Mouse (Mus musculus): ENCODE data around the gene Ltbp1. TPM values are rescaled to one million over a fixed set of nuclear protein-coding genes. Genes with fewer than 3 reads are reported as not detected.
A peak's percentile ranks its signal among the peaks of the same experiment; 100 is the strongest.

The Ltbp1 gene
- total and polyA plus RNA-seq, 3 experiments: 0.01 to 0.04 TPM; not detected in 1

GRCm38 (mm10) chr17:75000066-75000465 is 5.3 kb upstream of the Ltbp1 start:
- H3K4me1 ChIP-seq (ENCODE audit: control insufficient read depth in 1 of 2, insufficient read depth in 2 of 2, low read length in 2 of 2): peaks cover 4 to 6% of the 10 kb centered on the region in 2 experiments; a peak in 3 of 4 replicates
- no peaks in the 10 kb centered on the region for H3K9me3 ChIP-seq (replicated peaks; ENCODE audit: insufficient read depth, low read length)
- TF ChIP-seq NRF1 (IDR thresholded peaks at IDR 0.05; ENCODE audit: insufficient read depth, low read depth, low read length, poor library complexity, severe bottlenecking): no peak
- peak; percentile 19; the same call in 1 of the 2 replicates for TF ChIP-seq RCOR1 (IDR thresholded peaks at IDR 0.05; ENCODE audit: low read depth, low read length)
- TF ChIP-seq GATA1 (IDR thresholded peaks at IDR 0.05; ENCODE audit: low read depth, low read length): peak; percentile 64
- TF ChIP-seq EP300 (IDR thresholded peaks at IDR 0.05; ENCODE audit: low read depth in 1 of 2, low read length in 2 of 2): peak; percentile 33 to 50; a peak in 2 of 4 replicates
- TF ChIP-seq TCF12 (IDR thresholded peaks at IDR 0.05; ENCODE audit: low read depth, low read length): peak; percentile 45; the same call in 1 of the 2 replicates
- no peaks in the 10 kb centered on the region for H3K27me3 ChIP-seq (ENCODE audit: control insufficient read depth in 1 of 2, insufficient read depth in 2 of 2, low read length in 2 of 2)
- no peak overlapping the region for H3K4me3 ChIP-seq (ENCODE audit: control insufficient read depth in 1 of 2, insufficient read depth in 1 of 2, low read depth in 2 of 2, low read length in 2 of 2)
- H3K27ac ChIP-seq (ENCODE audit: control insufficient read depth, low read depth, low read length): peak overlapping the region; percentile 5; the same call in 1 of the 2 replicates
- no peak overlapping the region for H3K9ac ChIP-seq (ENCODE audit: control insufficient read depth, low read depth, low read length, poor library complexity, severe bottlenecking)
- DNase-seq (ENCODE audit: low read depth, low spot score): peak; percentile 55
- peaks cover 0 to 8% of the 10 kb centered on the region in 2 experiments; a peak in 2 of 4 replicates for H3K36me3 ChIP-seq (ENCODE audit: control insufficient read depth in 1 of 2, insufficient read depth in 2 of 2, low read length in 2 of 2)
- H3K79me2 ChIP-seq (ENCODE audit: control insufficient read depth, insufficient read depth, low read length, poor library complexity): no peaks in the 10 kb centered on the region

DNA sequence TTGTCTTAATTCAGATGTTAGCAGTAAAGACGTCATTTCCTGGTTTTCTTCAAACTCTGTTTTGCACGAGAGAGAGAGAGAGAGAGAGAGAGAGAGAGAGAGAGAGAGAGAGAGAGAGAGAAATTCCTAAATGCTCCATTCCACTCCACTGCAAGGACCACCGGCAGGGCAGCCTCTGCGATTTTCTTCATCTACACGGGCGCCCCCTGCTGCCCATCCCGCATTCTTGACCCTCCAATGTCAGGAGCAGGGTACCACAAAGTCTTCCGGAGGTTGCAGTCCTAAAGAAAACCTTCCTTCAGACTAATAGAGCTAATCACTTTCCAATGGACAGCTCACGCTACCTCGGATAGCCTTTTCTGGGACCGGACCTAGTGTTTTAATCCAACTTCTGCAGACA is 548 bp upstream of the Ltbp1 start:
- TF ChIP-seq SMC3 (IDR thresholded peaks at IDR 0.05; ENCODE audit: low read depth, low read length) (peak; percentile 85), CTCF (IDR thresholded peaks at IDR 0.05 in 2 of 3, conservative IDR thresholded peaks at IDR 0.05 in 1 of 3; ENCODE audit: control insufficient read depth in 1 of 3, insufficient read depth in 1 of 3, low read depth in 2 of 3, low read length in 3 of 3, poor library complexity in 1 of 3, severe bottlenecking in 1 of 3) (peak; percentile 34 to 91 (median 71); a peak in 5 of 6 replicates), RAD21 (IDR thresholded peaks at IDR 0.05; ENCODE audit: low read depth, low read length) (peak; percentile 69), ZC3H11A (IDR thresholded peaks at IDR 0.05; ENCODE audit: low read depth, low read length) (peak; percentile 81), CHD1 (IDR thresholded peaks at IDR 0.05; ENCODE audit: low read depth, low read length) (no peak), BHLHE40 (IDR thresholded peaks at IDR 0.05; ENCODE audit: borderline replicate concordance, low read depth, low read length) (no peak)
- no peak overlapping the region for H3K4me3 ChIP-seq (ENCODE audit: control insufficient read depth in 1 of 2, insufficient read depth in 1 of 2, low read depth in 2 of 2, low read length in 2 of 2)
- H3K36me3 ChIP-seq (ENCODE audit: control insufficient read depth in 1 of 2, insufficient read depth in 2 of 2, low read length in 2 of 2): peaks cover 0 to 7% of the 10 kb centered on the region in 2 experiments; a peak in 2 of 4 replicates
- H3K4me1 ChIP-seq (ENCODE audit: control insufficient read depth in 1 of 2, insufficient read depth in 2 of 2, low read length in 2 of 2): peaks cover 2 to 6% of the 10 kb centered on the region in 2 experiments; a peak in 3 of 4 replicates
- no peak overlapping the region for H3K9ac ChIP-seq (ENCODE audit: control insufficient read depth, low read depth, low read length, poor library complexity, severe bottlenecking)
- no peaks in the 10 kb centered on the region for H3K9me3 ChIP-seq (replicated peaks; ENCODE audit: insufficient read depth, low read length)
- no peaks in the 10 kb centered on the region for H3K27me3 ChIP-seq (ENCODE audit: control insufficient read depth in 1 of 2, insufficient read depth in 2 of 2, low read length in 2 of 2)
- peak; percentile 49 for DNase-seq (ENCODE audit: low read depth, low spot score)
- H3K79me2 ChIP-seq (ENCODE audit: control insufficient read depth, insufficient read depth, low read length, poor library complexity): no peaks in the 10 kb centered on the region
- H3K27ac ChIP-seq (ENCODE audit: control insufficient read depth, low read depth, low read length): no peak overlapping the region

DNA sequence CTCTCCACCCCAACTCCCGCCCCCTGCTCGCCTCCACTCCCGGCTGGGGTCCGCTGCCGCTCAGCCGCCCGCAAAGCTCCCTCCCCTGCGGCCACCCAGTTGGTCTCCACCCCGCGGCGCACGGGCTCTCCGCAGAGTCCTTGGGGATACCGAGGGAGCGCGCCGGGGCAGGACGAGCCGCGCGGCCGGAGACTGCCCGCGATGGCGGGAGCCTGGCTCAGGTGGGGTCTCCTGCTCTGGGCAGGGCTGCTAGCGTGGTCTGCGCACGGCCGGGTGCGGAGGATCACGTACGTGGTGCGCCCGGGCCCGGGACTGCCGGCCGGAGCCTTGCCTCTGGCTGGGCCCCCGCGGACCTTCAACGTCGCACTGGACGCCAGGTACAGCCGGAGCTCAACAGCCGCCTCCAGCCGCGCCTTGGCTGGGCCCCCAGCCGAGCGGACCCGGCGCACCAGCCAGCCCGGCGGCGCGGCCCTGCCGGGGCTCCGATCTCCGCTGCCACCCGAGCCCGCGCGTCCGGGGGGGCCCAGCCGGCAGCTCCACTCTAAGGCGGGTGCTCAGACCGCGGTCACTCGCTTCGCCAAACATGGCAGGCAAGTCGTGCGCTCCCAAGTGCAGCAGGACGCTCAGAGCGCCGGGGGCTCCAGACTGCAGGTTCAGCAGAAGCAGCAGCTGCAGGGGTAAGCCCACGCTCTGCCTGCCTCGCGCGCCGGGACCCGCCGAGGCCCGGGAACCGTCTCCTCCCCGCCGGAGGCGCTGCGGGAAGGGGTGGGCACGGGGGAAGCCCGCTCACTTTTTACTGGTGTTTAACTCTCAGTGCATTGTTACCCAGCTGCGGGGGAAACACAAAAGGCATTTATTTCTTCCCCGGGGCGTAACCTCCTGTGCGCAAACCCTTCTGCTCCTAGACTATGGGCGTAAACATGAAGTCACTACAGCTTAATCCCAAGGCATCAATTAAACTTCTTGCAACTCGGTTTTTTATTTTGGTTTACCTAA is 615 bp downstream of the Ltbp1 start:
- Histone ChIP-seq H3K9ac (ENCODE audit: control insufficient read depth, low read depth, low read length, poor library complexity, severe bottlenecking) (no peak overlapping the region), H3K79me2 (ENCODE audit: control insufficient read depth, insufficient read depth, low read length, poor library complexity) (no peaks in the 10 kb centered on the region), H3K4me3 (ENCODE audit: control insufficient read depth in 1 of 2, insufficient read depth in 1 of 2, low read depth in 2 of 2, low read length in 2 of 2) (no peak overlapping the region), H3K36me3 (ENCODE audit: control insufficient read depth in 1 of 2, insufficient read depth in 2 of 2, low read length in 2 of 2) (no peaks in the 10 kb centered on the region; a peak in 1 of 4 replicates), H3K9me3 (replicated peaks; ENCODE audit: insufficient read depth, low read length) (no peaks in the 10 kb centered on the region), H3K27ac (ENCODE audit: control insufficient read depth, low read depth, low read length) (no peak overlapping the region), H3K27me3 (ENCODE audit: control insufficient read depth in 1 of 2, insufficient read depth in 2 of 2, low read length in 2 of 2) (no peaks in the 10 kb centered on the region), H3K4me1 (ENCODE audit: control insufficient read depth in 1 of 2, insufficient read depth in 2 of 2, low read length in 2 of 2) (no peaks in the 10 kb centered on the region; a peak in 2 of 4 replicates)
- TF ChIP-seq RAD21 (IDR thresholded peaks at IDR 0.05; ENCODE audit: low read depth, low read length): no peak
- DNase-seq (ENCODE audit: low read depth, low spot score): no peak

Data from MEL (cell line).